Mouse (Mus musculus) C2C12 (cell line): ENCODE data around the gene Hdac4.

Experiments
- CTCF ChIP-seq: IDR thresholded peaks from one replicate; pipeline ENCODE4 v1.5.1; 2011; ENCODE audit not compliant: control insufficient read depth, insufficient read depth, insufficient read length
- MYOD1 ChIP-seq: IDR thresholded peaks from one replicate; pipeline ENCODE4 v1.6.1; 2011; ENCODE audit warnings: low read depth; ENCODE audit not compliant: control insufficient read depth, insufficient read length

GRCm38 (mm10) chr1:92058731-92059425, 136.6 kb downstream of the Hdac4 start:
- no peak for TF ChIP-seq CTCF
- TF ChIP-seq MYOD1, result no peak
